Mouse (Mus musculus): Measurements from ENCODE around the gene Tmem238l.

- no peak for TF ChIP-seq CTCF (IDR thresholded peaks at IDR 0.05; ENCODE audit: borderline replicate concordance, insufficient read depth, low read length)
- TF ChIP-seq POLR2A (IDR thresholded peaks at IDR 0.05; ENCODE audit: low read depth, low read length): no peak
Measured at GRCm38 (mm10) chr11:66993674-66994073, 37.2 kb downstream of the Tmem238l start.
